Mouse (Mus musculus) neural tube, embryonic 11.5 days (tissue): ENCODE data around the gene Slamf7. TPM values are rescaled to one million over a fixed set of nuclear protein-coding genes. Genes with fewer than 3 reads are reported as not detected.

Source experiments
- ATAC-seq: fragments of 200-750 bp; cut with Nextera tagmentation; 2 replicates; pipeline ENCODE4 v1.8.0; 2017; ENCODE audit warnings: moderate number of reproducible peaks, mild to moderate bottlenecking, moderate TSS enrichment, moderate library complexity; ENCODE audit not compliant: insufficient read depth, low FRiP score, low TSS enrichment
- DNase-seq: peaks from one replicate; pipeline ENCODE4 v3.0.0-alpha.2; 2015; ENCODE audit warnings: low spot score
- H3K27ac ChIP-seq: fragments of 300-500 bp; sonication (generic); 2 replicates; pipeline ENCODE4 v1.5.1; 2014; ENCODE audit warnings: low read depth, mild to moderate bottlenecking, low read length
- H3K27me3 ChIP-seq: fragments of 300-500 bp; sonication (generic); 2 replicates; pipeline ENCODE4 v1.6.1; 2014; ENCODE audit warnings: mild to moderate bottlenecking, low read length, mixed read lengths; ENCODE audit not compliant: control insufficient read depth, insufficient read depth
- H3K36me3 ChIP-seq: fragments of 300-500 bp; sonication (generic); 2 replicates; pipeline ENCODE4 v1.6.1; 2014; ENCODE audit warnings: mild to moderate bottlenecking, low read length, moderate library complexity, mixed read lengths; ENCODE audit not compliant: control insufficient read depth, insufficient read depth
- H3K4me1 ChIP-seq: fragments of 300-500 bp; sonication (generic); 2 replicates; pipeline ENCODE4 v1.6.1; 2014; ENCODE audit warnings: low read length, mixed read lengths; ENCODE audit not compliant: control insufficient read depth, insufficient read depth
- H3K4me2 ChIP-seq: fragments of 300-500 bp; sonication (generic); 2 replicates; pipeline ENCODE4 v1.6.1; 2014; ENCODE audit warnings: low read depth, mild to moderate bottlenecking, moderate library complexity
- H3K4me3 ChIP-seq: fragments of 300-500 bp; sonication (generic); 2 replicates; pipeline ENCODE4 v1.5.1; 2014; ENCODE audit warnings: low read depth, low read length
- H3K9ac ChIP-seq: fragments of 300-500 bp; sonication (generic); 2 replicates; pipeline ENCODE4 v1.6.1; 2014; ENCODE audit warnings: mild to moderate bottlenecking, low read length
- H3K9me3 ChIP-seq: fragments of 300-500 bp; sonication (generic); 2 replicates; pipeline ENCODE4 v1.6.1; 2016; ENCODE audit warnings: low read length; ENCODE audit not compliant: control insufficient read depth
- WGBS: fragments of 180-500 bp; shearing (Covaris S2); extraction: QIAGEN DNeasy Blood & Tissue Kit; methylation state at CpG from one replicate; pipeline ENCODE4 v1.1.7; 2014; 5-methylcytosine and 5-hydroxymethylcytosine counted together
- polyA plus RNA-seq: library from polyadenylated mRNA; unstranded; fragments of >200 nt; fragmentation: Nextera tagmentation; extraction: Ambion mirVana; gene quantifications from 2 replicates; pipeline ENCODE4 v1.2.1, GENCODE M21; 2014

Gene Slamf7
- polyA plus RNA-seq, 1 experiment from 2014 or later = not detected

- Histone ChIP-seq H3K9ac (no peak overlapping the region), H3K4me3 (no peak overlapping the region), H3K27ac (no peak overlapping the region), H3K9me3 (no peaks in the 10 kb centered on the region), H3K36me3 (no peaks in the 10 kb centered on the region), H3K27me3 (no peaks in the 10 kb centered on the region), H3K4me2 (no peak overlapping the region), H3K4me1 (no peaks in the 10 kb centered on the region)
- 81% methylated on average over 7 of the region's 7 CpGs for WGBS
- ATAC-seq (no peak), DNase-seq (no peak)
These were observed 22.8 kb downstream of the Slamf7 start for GRCm38 (mm10) chr1:171630041-171630440.

- ATAC-seq = no peak
- 74% methylated on average over 6 of the region's 6 CpGs for WGBS
These were observed 23.7 kb downstream of the Slamf7 start for GRCm38 (mm10) chr1:171629168-171629567.

GRCm38 (mm10) chr1:171627801-171628200 lies 25.0 kb downstream of the Slamf7 start:
- H3K9ac ChIP-seq = no peak overlapping the region
- WGBS = 90% methylated on average over 3 of the region's 3 CpGs
- no peaks in the 10 kb centered on the region for H3K27me3 ChIP-seq

More at GRCm38 (mm10) chr1:171629168-171629567, 23.7 kb downstream of the Slamf7 start:
- Histone ChIP-seq H3K27me3 (no peaks in the 10 kb centered on the region), H3K36me3 (no peaks in the 10 kb centered on the region), H3K4me1 (no peaks in the 10 kb centered on the region), H3K4me2 (no peak overlapping the region), H3K9me3 (no peaks in the 10 kb centered on the region), H3K9ac (no peak overlapping the region), H3K4me3 (no peak overlapping the region), H3K27ac (no peak overlapping the region)
- DNase-seq = no peak

GRCm38 (mm10) chr1:171620091-171620490 lies 32.7 kb downstream of the Slamf7 start:
- no peaks in the 10 kb centered on the region for H3K9me3 ChIP-seq
- DNase-seq = no peak
- H3K27ac ChIP-seq = no peak overlapping the region
- 89% methylated on average over 6 of the region's 6 CpGs for WGBS
- no peak overlapping the region for H3K4me3 ChIP-seq
- H3K9ac ChIP-seq = no peak overlapping the region
- no peaks in the 10 kb centered on the region for H3K36me3 ChIP-seq
- no peak overlapping the region for H3K4me2 ChIP-seq
- no peak for ATAC-seq
- H3K27me3 ChIP-seq = no peaks in the 10 kb centered on the region
- no peaks in the 10 kb centered on the region for H3K4me1 ChIP-seq

More at GRCm38 (mm10) chr1:171627801-171628200, 25.0 kb downstream of the Slamf7 start:
- Histone ChIP-seq H3K4me1 (no peaks in the 10 kb centered on the region), H3K4me2 (no peak overlapping the region), H3K36me3 (no peaks in the 10 kb centered on the region), H3K27ac (no peak overlapping the region), H3K9me3 (no peaks in the 10 kb centered on the region), H3K4me3 (no peak overlapping the region)
- ATAC-seq (no peak), DNase-seq (no peak)

GRCm38 (mm10) chr1:171619645-171620044 lies 33.2 kb downstream of the Slamf7 start:
- H3K4me3 ChIP-seq = no peak overlapping the region
- 83% methylated on average over 3 of the region's 3 CpGs for WGBS
- H3K4me1 ChIP-seq = no peaks in the 10 kb centered on the region
- no peak overlapping the region for H3K4me2 ChIP-seq
- H3K36me3 ChIP-seq = no peaks in the 10 kb centered on the region
- no peak overlapping the region for H3K27ac ChIP-seq
- no peaks in the 10 kb centered on the region for H3K27me3 ChIP-seq
- no peak overlapping the region for H3K9ac ChIP-seq
- ATAC-seq (no peak), DNase-seq (no peak)
- no peaks in the 10 kb centered on the region for H3K9me3 ChIP-seq

DNA sequence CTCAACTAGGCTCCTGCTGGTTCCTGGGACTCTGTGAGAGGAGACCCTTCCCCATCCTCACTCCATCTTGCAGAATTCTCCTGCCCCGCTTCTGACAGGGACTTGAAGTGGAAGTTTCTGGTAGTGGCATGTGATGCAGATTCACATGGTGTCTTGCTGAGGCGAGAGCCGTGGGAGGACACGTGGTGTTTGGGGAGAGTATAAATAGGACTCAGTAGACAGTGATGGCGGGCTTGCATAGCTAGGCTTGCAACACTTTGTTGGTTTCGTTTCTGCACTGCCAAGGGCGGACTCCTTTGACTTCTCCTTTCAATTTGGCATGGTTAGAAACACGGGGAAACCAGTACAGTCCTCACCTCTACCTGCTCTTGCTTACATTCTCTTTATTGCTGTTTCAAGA lies 33.8 kb downstream of the Slamf7 start:
- no peak overlapping the region for H3K4me3 ChIP-seq
- no peaks in the 10 kb centered on the region for H3K36me3 ChIP-seq
- no peaks in the 10 kb centered on the region for H3K4me1 ChIP-seq
- no peak overlapping the region for H3K9ac ChIP-seq
- no peaks in the 10 kb centered on the region for H3K27me3 ChIP-seq
- WGBS = 85% methylated on average over 8 of the region's 8 CpGs
- H3K4me2 ChIP-seq = no peak overlapping the region
- no peaks in the 10 kb centered on the region for H3K9me3 ChIP-seq
- DNase-seq (no peak), ATAC-seq (no peak)
- no peak overlapping the region for H3K27ac ChIP-seq

DNA sequence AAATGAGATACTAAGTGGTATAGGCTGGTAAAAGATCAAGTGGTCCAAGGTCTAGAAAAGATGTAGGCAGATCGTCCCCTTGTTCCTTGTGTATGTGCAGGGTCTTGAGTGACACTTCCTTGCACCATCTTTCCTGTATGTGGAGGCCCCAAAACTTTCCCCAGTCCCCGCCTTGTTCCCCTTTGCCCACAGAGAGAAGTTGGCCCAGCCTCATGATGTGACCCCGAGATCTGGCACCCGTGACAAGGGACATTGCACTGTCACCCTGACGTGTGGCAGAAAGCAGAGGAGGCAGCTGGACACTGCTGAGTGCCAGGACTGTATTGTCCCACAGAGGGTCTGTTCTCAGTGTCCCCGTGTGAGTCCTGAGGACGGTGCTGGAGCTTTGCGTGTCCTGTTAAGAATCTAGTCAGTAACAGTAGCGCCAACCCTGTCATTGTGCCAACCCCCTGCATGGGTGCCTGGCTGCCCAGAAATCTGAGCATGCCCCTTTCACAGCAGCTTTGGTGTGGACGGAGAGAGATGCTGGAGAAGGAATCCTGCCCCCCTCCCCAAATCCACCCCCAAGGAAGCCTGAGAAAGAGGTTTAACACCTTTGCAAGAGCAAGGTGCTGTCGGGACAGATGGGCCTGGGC lies 35.8 kb downstream of the Slamf7 start:
- Histone ChIP-seq H3K4me2 (no peak overlapping the region), H3K4me1 (no peaks in the 10 kb centered on the region), H3K9me3 (no peaks in the 10 kb centered on the region), H3K27me3 (no peaks in the 10 kb centered on the region), H3K36me3 (no peaks in the 10 kb centered on the region), H3K9ac (no peak overlapping the region), H3K27ac (no peak overlapping the region), H3K4me3 (no peak overlapping the region)
- 89% methylated on average over 11 of the region's 11 CpGs for WGBS
- DNase-seq (no peak), ATAC-seq (no peak)

DNA sequence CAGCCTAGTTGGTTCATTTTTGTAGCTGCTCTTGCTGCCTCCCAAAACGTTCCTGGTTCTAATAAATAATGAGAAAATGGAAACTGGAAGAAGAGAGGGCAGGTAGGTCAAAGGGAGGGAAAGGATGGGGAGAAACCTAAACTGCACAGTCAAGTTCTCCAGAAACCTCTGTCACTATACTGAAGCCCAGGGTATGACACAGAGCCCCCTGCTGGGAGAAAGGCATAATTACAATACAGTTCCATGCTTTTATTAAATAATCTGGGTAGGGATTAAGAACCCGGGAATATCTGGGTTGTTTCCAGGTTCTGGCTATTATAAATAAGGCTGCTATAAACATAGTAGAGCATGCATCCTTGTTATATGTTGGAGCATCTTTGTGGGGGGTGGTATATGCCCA lies 38.9 kb downstream of the Slamf7 start:
- Histone ChIP-seq H3K4me3 (no peak overlapping the region), H3K4me2 (no peak overlapping the region), H3K9ac (no peak overlapping the region), H3K36me3 (no peaks in the 10 kb centered on the region), H3K9me3 (no peaks in the 10 kb centered on the region), H3K4me1 (no peaks in the 10 kb centered on the region), H3K27me3 (no peaks in the 10 kb centered on the region), H3K27ac (no peak overlapping the region)
- WGBS = 39% methylated on average over 2 of the region's 2 CpGs
- DNase-seq (no peak), ATAC-seq (no peak)

GRCm38 (mm10) chr1:171610781-171611180 lies 42.1 kb downstream of the Slamf7 start:
- DNase-seq (no peak), ATAC-seq (no peak)
- H3K9me3 ChIP-seq = no peaks in the 10 kb centered on the region
- H3K4me1 ChIP-seq = no peaks in the 10 kb centered on the region
- H3K4me3 ChIP-seq = no peak overlapping the region
- no peak overlapping the region for H3K9ac ChIP-seq
- no peak overlapping the region for H3K4me2 ChIP-seq
- H3K27ac ChIP-seq = no peak overlapping the region
- no peaks in the 10 kb centered on the region for H3K27me3 ChIP-seq
- H3K36me3 ChIP-seq = no peaks in the 10 kb centered on the region
- WGBS = 29% methylated on average over 1 of the region's 1 CpGs
